Mouse (Mus musculus): ENCODE data around the gene Dclre1c. TPM values are rescaled to one million over a fixed set of nuclear protein-coding genes. Genes with fewer than 3 reads are reported as not detected.
"Not testable (repeated sequence)": the region's sequence is repeated elsewhere in the genome, so short reads cannot be mapped to it uniquely, and the experiment has no call there.

Gene Dclre1c
- polyA plus RNA-seq (2015; fragmentation: Nextera tagmentation; extraction: Ambion mirVana), result 16.4 and 21.2 TPM in 2 replicates

DNA sequence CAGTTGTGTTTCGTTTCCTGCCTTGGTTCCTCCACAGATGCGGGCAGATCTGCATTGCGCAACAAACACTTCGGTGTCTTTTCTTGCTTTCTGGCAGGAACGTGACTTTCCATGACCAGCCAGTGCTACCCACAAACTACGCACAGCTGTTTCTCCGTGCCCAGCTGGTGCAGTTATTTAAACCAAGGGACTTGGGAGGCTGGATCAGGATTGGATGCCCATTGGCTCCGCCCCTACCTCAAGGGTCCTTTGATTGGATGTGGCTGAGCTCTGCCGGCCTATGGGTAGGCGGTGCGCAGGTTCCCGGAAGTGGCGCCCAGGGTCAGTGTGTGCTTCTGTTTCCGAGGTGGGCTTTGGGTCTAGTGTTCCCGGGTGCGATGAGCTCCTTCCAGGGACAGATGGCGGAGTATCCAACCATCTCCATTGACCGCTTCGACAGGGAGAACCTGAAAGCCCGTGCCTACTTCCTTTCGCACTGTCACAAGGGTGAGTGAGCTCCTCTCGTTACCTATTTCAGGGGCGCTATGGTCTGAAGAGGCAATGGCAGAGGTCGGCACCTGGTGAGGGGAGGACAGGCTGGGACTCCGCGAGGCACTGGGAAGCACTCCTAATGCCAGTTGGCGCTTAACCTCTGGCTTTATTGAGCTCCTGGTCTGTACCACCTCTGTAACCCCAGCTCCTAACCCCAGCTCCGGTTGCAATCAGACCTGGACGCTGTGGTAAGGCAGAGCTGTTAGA lies at the start of gene Dclre1c:
Gene Dclre1c (plus strand): TSS at position 291 of the 738 bp plus-strand sequence.
- DNase-seq (ENCODE audit: low spot score), result peak; percentile 98

DNA sequence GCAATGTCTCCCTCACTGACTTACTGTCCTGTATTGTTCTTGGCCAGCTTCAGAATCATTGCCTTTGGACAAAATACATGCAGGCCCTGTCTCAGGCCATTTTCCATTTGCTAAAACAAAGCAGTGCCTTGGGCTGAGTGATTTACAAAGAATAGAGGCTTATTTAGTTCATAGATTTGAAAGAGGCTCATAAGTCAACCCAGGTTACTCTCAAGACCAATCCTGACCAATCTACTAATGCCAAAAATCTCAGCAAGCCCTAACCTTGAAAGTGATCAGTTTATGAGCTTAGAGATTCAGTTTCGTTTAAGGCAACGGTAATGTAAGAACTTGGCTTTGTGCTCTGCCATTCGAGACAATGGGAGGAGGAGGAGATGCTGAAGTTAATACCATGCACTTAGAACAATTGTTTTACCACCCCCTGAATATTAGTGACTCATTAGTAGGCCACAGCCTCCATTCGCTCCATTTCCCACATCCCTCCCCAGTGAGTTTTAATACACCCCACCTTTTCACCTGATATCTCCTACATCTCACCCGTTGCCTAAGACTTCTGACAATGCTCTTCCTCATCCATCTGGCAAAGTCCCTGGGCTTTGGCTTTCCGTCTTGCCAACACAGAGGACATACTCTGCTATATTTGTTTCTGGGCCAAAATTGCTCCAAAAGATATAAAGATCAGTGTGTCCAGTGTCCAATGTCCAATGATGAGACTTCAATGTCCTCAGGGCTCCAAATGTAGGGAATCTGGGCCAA lies 36.6 kb upstream of the Dclre1c start:
- DNase-seq (ENCODE audit: low spot score), result no peak

DNA sequence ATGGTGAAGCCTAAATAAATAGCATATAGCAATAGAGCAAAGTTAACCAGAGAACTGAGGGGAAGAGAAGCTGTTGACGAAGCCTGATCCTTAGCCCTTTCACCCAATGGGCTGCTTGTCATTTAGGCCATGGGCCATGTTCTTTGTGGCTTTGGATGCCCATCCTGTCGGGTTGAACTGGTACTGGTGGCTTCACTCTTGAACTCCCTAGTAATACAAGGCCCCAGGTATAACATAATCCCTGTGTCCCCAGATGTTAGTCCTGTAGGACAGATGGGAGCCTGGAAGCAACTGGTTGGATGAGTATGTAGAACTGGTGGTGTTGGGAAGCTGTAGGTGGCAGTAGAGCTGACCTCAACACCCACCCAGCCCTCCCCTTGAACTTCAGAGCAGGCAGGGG lies 32.0 kb upstream of the Dclre1c start:
- no peak for DNase-seq (ENCODE audit: low spot score)

DNA sequence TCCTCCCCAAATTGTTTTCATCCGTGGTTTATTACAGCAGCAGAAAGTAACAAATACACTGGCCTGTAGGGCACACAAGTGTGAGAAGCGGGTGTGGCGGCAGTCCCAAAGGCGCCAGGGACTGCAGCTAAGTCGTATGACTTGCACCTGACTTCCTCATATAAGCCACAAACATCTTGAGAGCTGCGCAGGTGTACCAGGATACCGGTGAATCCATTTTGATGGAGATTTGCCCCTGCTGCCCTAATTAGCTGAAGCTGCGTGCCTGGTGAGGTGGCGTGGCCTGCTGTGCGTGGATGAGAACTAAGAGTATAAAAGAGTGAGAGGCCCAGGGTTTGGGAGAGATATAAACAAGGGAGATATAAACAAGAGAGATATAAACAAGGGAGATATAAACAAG lies 26.8 kb upstream of the Dclre1c start, which contains the start of gene Olah:
Gene Olah (minus strand): TSS at position 101 of the 400 bp plus-strand sequence.
- not testable (repeated sequence) for DNase-seq (ENCODE audit: low spot score)

DNA sequence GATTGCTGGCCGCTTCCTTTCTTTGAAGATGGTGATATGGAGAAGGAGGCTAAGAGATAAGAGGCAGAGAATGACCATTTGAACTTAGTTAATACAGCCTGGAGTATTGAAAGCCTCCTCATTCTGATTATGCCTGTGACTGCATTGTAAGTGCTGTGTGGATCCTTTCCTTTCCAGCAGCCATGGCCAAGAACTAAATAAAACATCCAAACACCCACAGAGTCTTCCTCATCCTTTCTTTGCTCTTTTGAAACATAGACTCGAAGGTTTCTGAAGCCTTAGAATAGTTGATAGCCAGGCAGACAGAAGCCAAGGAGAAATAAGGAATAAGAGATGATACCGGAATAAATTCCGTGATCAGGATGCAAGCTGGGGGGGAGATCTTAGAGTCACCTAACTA lies 17.9 kb upstream of the Dclre1c start:
- no peak for DNase-seq (ENCODE audit: low spot score)

DNA sequence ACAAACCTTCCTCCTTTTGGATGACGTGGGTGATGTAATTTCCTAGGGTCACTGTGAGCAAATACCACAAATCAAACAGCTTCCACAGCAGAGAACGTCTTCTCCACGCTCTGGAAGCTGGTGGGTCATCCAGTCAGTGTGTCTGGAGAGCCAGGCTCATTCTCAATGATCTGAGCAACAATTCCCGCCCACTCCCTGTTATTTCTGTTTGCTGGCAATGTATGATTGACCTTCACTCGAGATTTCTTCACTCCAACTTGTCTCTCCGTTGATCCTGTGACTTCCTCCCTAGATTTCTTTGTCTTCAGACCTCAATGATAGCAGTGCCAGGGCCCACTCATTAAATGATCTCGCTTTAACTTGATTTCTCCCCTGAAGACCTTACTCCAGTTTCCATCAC lies 16.2 kb upstream of the Dclre1c start:
- DNase-seq (ENCODE audit: low spot score), result no peak

DNA sequence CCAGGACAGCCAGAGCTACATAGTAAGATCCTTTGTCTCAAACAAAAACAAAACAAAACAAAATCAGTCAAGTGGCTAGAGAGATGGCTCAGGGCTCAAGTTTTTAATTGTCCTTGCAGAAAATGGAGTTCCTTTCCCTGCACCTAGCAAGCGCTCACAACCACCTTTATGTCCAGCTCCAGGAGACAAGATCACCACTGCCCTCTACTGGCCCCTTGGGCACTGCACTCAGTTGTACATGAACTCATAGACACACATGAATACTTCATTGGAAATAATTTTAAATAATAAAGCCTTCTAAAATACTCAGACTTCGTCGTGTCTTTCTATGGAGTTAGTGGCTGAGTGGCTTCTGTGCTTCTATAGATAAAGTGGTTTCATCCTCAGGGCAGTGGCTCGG lies 9.7 kb upstream of the Dclre1c start:
- peak; percentile 73 for DNase-seq (ENCODE audit: low spot score)

DNA sequence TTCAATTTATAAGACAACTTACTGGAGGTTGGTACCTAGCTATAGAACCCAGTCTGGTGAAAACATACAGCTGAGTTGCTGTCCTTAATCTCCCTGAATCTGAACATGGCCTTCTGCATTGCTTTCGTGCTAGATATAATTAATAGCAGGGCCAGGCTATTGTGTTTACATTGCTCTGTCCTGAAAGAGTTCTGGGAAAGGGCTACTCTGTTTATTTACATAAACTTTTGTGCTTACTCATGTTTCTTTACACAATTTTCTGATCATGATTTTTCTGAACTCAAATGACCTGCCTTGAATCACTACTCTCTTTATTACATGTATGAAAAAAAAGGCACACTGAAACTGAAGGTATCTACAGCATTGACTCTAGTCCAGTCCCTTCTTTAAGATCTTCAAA lies 8.3 kb upstream of the Dclre1c start:
- no peak for DNase-seq (ENCODE audit: low spot score)

DNA sequence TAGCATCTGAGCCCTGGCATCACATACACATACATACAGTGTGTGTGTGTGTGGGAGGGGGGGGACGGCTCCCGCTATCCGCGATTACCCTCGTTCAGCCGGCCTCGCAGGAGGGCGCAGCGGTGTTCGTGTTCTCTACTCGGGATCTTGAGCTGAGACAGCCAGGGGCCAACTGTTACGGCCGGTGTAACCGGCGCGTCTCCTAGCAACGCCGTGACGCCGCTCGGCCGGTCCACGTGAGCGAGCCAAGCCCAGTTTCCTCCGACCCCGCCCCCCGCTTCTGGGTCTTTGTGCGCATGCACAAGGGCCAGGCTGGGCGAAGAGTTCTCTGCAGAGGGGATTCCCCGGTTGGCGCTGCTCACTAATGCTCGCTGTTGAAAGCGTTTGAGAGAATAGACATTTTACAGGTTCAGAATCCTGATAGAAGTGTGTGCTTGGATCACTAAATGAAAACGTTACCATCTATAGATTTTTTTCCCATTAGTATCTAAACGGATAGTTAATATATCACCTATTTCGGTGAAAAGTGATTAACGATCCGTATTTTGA lies 5.0 kb upstream of the Dclre1c start:
- DNase-seq (ENCODE audit: low spot score), result peak; percentile 86

DNA sequence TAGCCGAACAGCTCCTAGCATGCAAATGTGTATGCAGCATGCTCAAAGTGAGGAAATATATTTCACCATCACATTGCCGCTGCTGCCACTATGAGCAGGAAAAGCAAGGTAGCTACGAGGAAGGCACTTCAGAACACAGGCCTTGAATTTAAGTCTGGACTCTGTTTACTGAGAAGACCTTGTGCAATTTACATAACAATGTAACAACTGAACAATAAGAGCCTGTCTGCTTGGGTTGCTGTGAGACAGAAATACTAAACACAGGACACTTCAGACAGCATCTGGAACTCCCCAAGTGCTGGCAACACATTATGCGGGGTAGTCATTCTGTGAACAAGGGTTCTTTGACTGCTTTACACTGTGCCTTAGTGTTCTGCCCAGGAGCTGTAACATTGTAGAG lies 3.8 kb upstream of the Dclre1c start:
- DNase-seq (ENCODE audit: low spot score), result no peak

DNA sequence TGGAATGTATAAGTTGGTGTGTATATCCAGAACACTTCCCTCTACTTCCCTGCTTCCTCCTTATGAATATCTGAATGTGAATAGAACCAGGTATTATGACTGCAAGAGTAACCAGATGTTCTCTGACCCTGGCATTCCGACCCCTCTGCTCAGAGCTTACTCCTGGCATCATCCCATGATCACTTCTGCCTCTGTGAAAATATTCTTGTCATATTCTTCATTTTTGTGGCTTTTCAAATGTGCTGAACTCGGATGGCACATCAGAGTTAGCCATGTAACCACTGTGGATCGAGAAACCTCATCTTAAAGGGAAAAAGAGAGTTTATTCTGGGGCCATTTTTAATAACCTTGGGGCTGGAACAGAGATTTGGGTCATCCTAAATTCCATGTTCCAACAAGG lies 1.4 kb upstream of the Dclre1c start, which contains the start of gene Meig1:
Gene Meig1 (minus strand): TSS at position 101 of the 400 bp plus-strand sequence.
- DNase-seq (ENCODE audit: low spot score), result no peak

DNA sequence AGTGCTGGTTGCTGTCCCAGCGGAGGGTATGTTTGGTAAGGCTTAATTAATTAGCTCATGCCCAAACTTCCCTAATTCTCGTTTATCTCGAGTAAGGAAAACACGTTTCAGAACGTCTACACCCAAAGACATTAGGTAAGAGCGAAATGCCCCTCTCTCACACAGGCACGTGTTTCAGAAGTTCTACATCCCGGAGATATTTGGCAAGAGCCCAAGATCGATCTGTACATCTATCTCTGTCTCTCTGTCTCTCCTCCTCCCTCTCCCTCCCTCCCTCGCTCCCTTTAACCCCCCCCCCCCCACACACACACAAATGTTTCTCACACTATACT lies 614 bp downstream of the Dclre1c start:
- DNase-seq (ENCODE audit: low spot score), result no peak

DNA sequence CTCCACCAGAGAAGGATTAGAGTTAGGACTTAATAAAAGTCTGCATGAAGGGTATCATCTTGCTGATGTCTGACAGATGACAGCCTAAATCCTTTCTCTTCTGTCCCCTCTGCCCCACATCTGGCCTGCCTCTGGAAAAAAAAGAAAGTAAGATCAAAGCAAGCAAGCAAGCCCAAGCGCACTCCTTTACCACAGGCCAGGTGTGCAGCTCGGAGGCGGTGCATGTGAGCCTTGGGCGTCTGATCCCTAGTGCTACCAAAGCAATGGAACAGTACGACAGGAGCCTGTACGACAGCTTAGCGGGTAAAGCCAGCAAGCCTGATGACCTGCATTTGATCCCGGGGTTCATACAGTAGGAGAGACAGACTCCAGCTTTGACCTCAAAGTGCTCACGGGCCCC lies 7.0 kb downstream of the Dclre1c start:
- DNase-seq (ENCODE audit: low spot score), result peak; percentile 88

DNA sequence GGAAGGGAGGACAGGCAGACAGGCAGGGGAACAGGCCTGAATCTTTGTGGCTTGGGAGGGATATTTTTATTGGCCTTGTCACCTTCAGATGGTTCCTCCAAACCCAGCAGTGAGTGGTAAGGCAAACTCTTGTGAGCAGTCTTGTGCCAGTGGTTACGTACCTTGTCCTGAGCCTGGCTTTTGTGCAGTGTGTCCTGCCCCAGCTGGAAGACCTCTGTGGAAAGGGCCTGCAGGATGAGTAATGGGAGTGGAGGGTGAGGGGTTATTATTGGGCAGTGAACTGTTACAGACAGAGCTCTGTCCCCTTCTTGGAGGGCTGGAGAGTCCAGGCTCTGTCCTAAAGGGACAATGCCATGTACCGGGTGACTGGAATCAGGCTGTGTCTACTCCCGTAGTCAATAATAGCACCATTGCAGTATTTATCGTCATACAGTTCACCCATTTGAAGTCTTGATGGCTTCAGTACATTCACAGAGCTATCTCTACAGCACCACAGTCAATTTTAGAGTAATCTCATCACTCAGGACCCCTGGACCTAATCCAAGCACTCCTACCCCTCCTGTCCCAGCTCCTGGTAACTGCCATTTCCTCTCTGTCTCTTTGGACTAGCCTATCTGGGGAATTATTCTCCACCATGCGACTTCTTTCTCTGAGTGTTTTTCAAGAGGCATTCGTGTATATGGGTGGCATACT lies 11.6 kb downstream of the Dclre1c start:
- no peak for DNase-seq (ENCODE audit: low spot score)

DNA sequence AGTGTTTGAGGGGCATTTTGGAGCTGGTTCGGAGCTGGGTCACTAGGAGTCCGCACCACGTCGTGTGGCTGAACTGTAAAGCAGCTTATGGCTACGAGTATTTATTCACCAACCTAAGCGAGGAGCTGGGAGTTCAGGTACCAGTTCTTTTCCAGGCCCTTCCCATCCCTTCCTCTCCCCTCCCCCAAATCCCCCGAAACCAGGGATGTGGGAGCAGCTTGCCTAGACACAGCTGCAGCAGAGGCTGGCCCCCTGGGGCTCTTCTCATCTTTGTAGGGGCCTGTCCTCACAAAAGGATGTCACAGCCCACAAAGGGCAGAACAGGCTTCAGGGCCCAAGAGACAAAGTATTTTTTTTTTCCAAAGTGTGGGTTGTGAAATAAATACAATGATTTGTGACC lies 14.0 kb downstream of the Dclre1c start:
- no peak for DNase-seq (ENCODE audit: low spot score)

DNA sequence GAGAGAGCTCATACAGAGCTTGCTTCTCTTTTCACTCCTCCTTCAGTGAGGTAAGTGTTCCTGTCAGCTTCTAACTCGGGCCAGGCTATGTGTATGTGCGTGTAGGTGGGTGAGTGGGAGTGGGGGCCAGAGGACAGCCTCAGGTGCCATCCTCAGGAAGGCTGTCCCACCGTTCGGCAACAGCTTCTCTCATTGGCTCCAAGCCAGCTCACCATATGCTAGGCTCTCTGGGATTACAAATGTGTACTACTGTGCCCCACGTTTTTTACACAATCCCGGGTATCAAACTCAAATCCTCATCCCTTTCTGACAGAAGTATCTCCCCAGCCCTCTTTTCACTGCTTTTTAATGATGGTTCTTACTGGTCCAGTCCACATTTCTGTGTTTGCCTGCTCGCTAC lies 20.3 kb downstream of the Dclre1c start:
- no peak for DNase-seq (ENCODE audit: low spot score)

DNA sequence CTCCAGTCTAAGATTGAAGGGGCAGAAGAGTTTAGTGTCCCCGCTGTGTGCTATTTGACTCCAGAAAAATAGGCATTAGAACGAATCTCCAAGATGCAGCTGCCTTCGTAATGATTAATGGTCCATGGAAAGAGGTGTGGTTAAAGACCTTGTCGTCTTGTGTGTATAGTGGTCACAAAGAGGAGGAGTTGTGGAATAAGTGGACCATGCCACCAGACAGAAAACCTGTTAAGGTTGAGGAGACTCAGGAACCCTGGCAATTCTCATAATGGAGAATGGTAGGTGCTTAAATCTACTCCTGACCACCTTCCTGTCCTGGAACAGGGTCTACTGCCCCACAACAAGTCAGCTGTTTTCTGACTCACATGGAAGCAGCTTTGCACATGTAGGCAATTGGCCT lies 22.1 kb downstream of the Dclre1c start:
- DNase-seq (ENCODE audit: low spot score), result no peak

DNA sequence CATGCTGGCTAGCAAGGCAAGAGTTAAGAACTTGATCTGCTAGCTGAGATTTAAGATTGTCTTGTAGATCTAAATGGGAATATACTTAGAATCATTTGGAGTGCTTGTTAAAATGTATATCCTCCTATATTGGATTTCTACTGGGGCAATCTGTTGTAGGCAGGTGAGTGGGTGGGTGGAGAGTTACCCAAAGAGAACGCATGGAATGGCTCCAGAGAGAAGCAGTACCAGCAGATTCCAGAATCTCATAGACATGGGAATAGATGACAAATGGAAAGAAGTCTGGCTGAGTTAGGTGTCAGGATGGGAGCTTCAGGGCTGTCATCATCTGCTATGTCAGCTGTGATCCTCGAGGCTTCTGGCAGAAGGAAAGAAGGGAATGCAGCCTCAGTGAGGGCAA lies 25.5 kb downstream of the Dclre1c start:
- no peak for DNase-seq (ENCODE audit: low spot score)

DNA sequence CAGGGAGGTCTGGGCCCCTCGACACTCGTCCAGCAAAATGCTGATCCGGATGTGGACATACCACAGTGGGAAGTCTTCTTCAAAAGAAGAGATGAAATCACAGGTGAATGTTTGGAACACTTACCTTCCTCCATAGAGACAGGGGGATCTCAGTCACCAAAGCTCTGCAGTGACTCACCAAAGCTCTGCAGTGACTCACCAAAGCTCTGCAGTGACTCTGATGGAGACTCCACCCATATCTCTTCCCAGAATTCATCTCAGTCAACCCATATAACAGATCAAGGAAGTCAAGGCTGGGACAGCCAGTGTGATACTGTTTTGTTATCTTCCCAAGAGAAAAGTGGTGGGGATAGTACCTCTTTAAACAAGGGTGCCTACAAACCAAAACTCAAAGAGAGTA lies 29.2 kb downstream of the Dclre1c start:
- DNase-seq (ENCODE audit: low spot score), result no peak

DNA sequence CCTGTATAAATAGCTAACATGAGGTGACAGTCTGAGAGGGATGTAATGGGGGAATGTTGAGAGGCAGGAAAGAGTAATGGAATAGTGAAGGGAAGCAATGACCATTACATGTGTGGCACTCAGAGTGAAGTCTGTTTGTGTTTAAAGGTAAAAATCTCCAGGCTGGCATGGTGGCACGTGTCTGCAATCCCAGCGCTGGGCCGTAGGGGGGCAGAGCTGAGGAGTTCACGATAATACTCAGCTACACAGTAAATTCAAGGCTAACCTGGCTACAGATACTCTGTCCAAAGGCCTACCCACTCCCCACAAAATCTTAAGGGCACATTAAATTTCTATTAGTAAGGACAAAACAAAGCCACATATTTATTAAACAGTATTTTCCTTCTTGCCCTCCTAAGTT lies 32.7 kb downstream of the Dclre1c start:
- DNase-seq (ENCODE audit: low spot score), result no peak

DNA sequence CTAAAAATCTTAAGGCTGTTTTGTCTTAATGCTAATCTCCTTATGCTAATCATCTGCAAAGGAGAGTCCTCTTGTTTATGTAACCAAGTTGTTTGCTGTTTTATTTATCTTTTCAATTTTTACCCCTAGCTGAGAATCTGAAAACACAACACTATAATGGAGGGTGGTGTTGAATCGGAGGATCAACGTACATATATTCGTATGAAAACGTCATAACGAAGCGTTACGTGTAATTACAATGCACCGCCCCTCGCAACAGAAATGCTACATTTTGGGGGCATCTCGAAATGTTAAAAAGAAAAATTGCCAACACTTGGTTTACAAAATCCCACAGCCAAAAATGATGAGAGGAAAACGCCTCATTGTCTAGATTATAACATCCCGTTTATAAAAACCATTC lies 50.0 kb downstream of the Dclre1c start:
- DNase-seq (ENCODE audit: low spot score), result peak; percentile 16

DNA sequence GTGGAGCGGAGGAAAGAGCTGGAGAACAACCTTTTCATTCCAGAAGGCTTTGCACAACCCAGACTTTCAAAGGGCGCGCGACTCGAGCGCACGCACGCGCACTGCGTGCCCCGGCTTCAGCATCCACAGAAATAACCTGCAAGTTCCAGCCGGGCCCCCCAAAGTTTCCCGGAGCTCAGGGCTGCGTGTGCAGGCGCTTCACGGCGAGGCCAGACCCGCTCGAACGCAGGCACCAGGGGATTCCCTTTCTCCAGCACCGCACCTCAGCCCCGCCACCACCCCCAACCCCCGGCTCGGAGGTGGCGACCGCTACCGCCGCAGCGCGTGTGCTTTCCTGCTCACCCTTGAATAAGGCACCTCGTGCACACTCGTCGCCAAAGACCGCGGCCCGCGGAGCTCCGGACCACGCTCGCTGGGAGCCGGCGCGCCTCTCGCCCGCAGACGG lies 50.5 kb downstream of the Dclre1c start:
- peak; percentile 70 for DNase-seq (ENCODE audit: low spot score)

Measured in thymus, postnatal 0 days (tissue).